Mouse (Mus musculus) heart, embryonic 10.5 days (tissue): ENCODE data around the gene Phyh. TPM values are rescaled to one million over a fixed set of nuclear protein-coding genes. Genes with fewer than 3 reads are reported as not detected.

Experiments
- DNase-seq: peaks from one replicate; pipeline ENCODE4 v3.0.0-alpha.2; 2017; ENCODE audit warnings: low spot score
- H3K27ac ChIP-seq: fragments of 300-500 bp; sonication (generic); 2 replicates; pipeline ENCODE4 v1.5.1; 2016; ENCODE audit warnings: mild to moderate bottlenecking
- H3K27me3 ChIP-seq: fragments of 300-500 bp; sonication (generic); 2 replicates; pipeline ENCODE4 v1.6.1; 2016; ENCODE audit warnings: mild to moderate bottlenecking; ENCODE audit not compliant: poor library complexity, insufficient read depth, severe bottlenecking
- H3K36me3 ChIP-seq: fragments of 300-500 bp; sonication (generic); 2 replicates; pipeline ENCODE4 v1.6.1; 2016; ENCODE audit warnings: mild to moderate bottlenecking, moderate library complexity
- H3K4me1 ChIP-seq: fragments of 300-500 bp; sonication (generic); 2 replicates; pipeline ENCODE4 v1.6.1; 2016; ENCODE audit warnings: mild to moderate bottlenecking
- H3K4me3 ChIP-seq: fragments of 300-500 bp; sonication (generic); 2 replicates; pipeline ENCODE4 v1.5.1; 2016; ENCODE audit warnings: mild to moderate bottlenecking, moderate library complexity
- H3K9me3 ChIP-seq: fragments of 300-500 bp; sonication (generic); 2 replicates; pipeline ENCODE4 v1.6.1; 2016; ENCODE audit warnings: mild to moderate bottlenecking, moderate library complexity
- WGBS: fragments of 180-500 bp; shearing (Covaris S2); methylation state at CpG from one replicate; pipeline ENCODE4 v1.1.7; 2016; 5-methylcytosine and 5-hydroxymethylcytosine counted together
- polyA plus RNA-seq: library from polyadenylated mRNA; unstranded; fragments of >200 nt; fragmentation: Nextera tagmentation; extraction: Ambion mirVana; gene quantifications from 2 replicates; pipeline ENCODE4 v1.2.1, GENCODE M21; 2016

The Phyh gene
- polyA plus RNA-seq, 1 experiment from 2014 or later, result 59.7 TPM

- Histone ChIP-seq H3K27me3 (no peaks in the 10 kb centered on the region), H3K9me3 (no peaks in the 10 kb centered on the region), H3K4me3 (no peak overlapping the region), H3K27ac (no peak overlapping the region), H3K4me1 (no peaks in the 10 kb centered on the region), H3K36me3 (peaks cover 22% of the 10 kb centered on the region)
- WGBS, result 88% methylated on average over 4 of the region's 4 CpGs
- no peak for DNase-seq
Measured at GRCm38 (mm10) chr2:4986798-4987197, 68.0 kb downstream of the Phyh start.

GRCm38 (mm10) chr2:4987388-4988180, 68.8 kb downstream of the Phyh start:
- WGBS, result 76% methylated on average over 8 of the region's 8 CpGs
- no peak overlapping the region for H3K4me3 ChIP-seq
- H3K27ac ChIP-seq, result no peak overlapping the region
- H3K9me3 ChIP-seq, result no peaks in the 10 kb centered on the region
- no peaks in the 10 kb centered on the region for H3K27me3 ChIP-seq
- no peak for DNase-seq
- H3K36me3 ChIP-seq, result peaks cover 25% of the 10 kb centered on the region
- no peaks in the 10 kb centered on the region for H3K4me1 ChIP-seq

Other genes with a start within 250 kb of the Phyh start
- 1.8 TPM in 2 replicates for gene Bend7, start 201.2 kb upstream of the Phyh start, polyA plus RNA-seq
- gene Sephs1, start 37.5 kb upstream of the Phyh start, polyA plus RNA-seq, result 60.2 and 71.3 TPM in 2 replicates
- gene Ucma, start 57.1 kb downstream of the Phyh start, polyA plus RNA-seq, result not detected in 2 replicates
- 31.8 and 43.5 TPM in 2 replicates for gene Mcm10, start 93.8 kb downstream of the Phyh start, polyA plus RNA-seq
- 10.0 and 13.2 TPM in 2 replicates for gene Optn, start 145.0 kb downstream of the Phyh start, polyA plus RNA-seq
- gene Ccdc3, start 218.8 kb downstream of the Phyh start, polyA plus RNA-seq, result 3.4 and 5.3 TPM in 2 replicates